Mouse (Mus musculus): ENCODE measurements around the gene Naa80. TPM values are rescaled to one million over a fixed set of nuclear protein-coding genes. Genes with fewer than 3 reads are reported as not detected.

Naa80 gene
- polyA plus RNA-seq, 1 experiment = 11.3 TPM

GRCm38 (mm10) chr9:107631311-107631826, 52.7 kb downstream of the Naa80 start:
- TF ChIP-seq POLR2A (IDR thresholded peaks at IDR 0.05; ENCODE audit: low read depth, low read length) (no peak), CTCF (IDR thresholded peaks at IDR 0.05; ENCODE audit: borderline replicate concordance, insufficient read depth, low read length) (no peak)
- H3K4me3 ChIP-seq (ENCODE audit: insufficient read depth, low read length) = no peak overlapping the region
- peaks cover 21% of the 10 kb centered on the region for H3K4me1 ChIP-seq (ENCODE audit: control insufficient read depth, insufficient read depth, low read length)
- no peak overlapping the region for H3K27ac ChIP-seq (ENCODE audit: insufficient read depth, low read length)

- no peak overlapping the region for H3K4me3 ChIP-seq (ENCODE audit: insufficient read depth, low read length)
- H3K27ac ChIP-seq (ENCODE audit: insufficient read depth, low read length) = no peak overlapping the region
- H3K4me1 ChIP-seq (ENCODE audit: control insufficient read depth, insufficient read depth, low read length) = peaks cover 19% of the 10 kb centered on the region
- TF ChIP-seq CTCF (IDR thresholded peaks at IDR 0.05; ENCODE audit: borderline replicate concordance, insufficient read depth, low read length) (no peak), POLR2A (IDR thresholded peaks at IDR 0.05; ENCODE audit: low read depth, low read length) (no peak)
Observed at GRCm38 (mm10) chr9:107631861-107632260, 53.2 kb downstream of the Naa80 start.

- Histone ChIP-seq H3K4me1 (ENCODE audit: control insufficient read depth, insufficient read depth, low read length) (peaks cover 18% of the 10 kb centered on the region), H3K27ac (ENCODE audit: insufficient read depth, low read length) (peak overlapping the region; percentile 80), H3K4me3 (ENCODE audit: insufficient read depth, low read length) (peak overlapping the region; percentile 96)
- TF ChIP-seq POLR2A (IDR thresholded peaks at IDR 0.05; ENCODE audit: low read depth, low read length) (no peak), CTCF (IDR thresholded peaks at IDR 0.05; ENCODE audit: borderline replicate concordance, insufficient read depth, low read length) (no peak)
Observed at GRCm38 (mm10) chr9:107632478-107632877, 53.8 kb downstream of the Naa80 start.

GRCm38 (mm10) chr9:107633091-107633660, 54.5 kb downstream of the Naa80 start:
- Histone ChIP-seq H3K4me1 (ENCODE audit: control insufficient read depth, insufficient read depth, low read length) (peaks cover 13% of the 10 kb centered on the region), H3K27ac (ENCODE audit: insufficient read depth, low read length) (peak overlapping the region; percentile 80), H3K4me3 (ENCODE audit: insufficient read depth, low read length) (peak overlapping the region; percentile 96)
- TF ChIP-seq POLR2A (IDR thresholded peaks at IDR 0.05; ENCODE audit: low read depth, low read length) = peak; percentile 88
- no peak for TF ChIP-seq CTCF (IDR thresholded peaks at IDR 0.05; ENCODE audit: borderline replicate concordance, insufficient read depth, low read length)

Other genes with a start within 250 kb of the Naa80 start
- gene Hemk1, start 240.5 kb upstream of the Naa80 start, polyA plus RNA-seq (2011; ENCODE audit: insufficient read length, low read depth, missing spikeins) = 10.4 and 14.0 TPM in 2 replicates
- not detected in 2 replicates for gene 6430571L13Rik, start 238.3 kb upstream of the Naa80 start, polyA plus RNA-seq (2011; ENCODE audit: insufficient read length, low read depth, missing spikeins)
- not detected in 2 replicates for gene Cacna2d2, start 179.3 kb upstream of the Naa80 start, polyA plus RNA-seq (2011; ENCODE audit: insufficient read length, low read depth, missing spikeins)
- 21.4 and 26.1 TPM in 2 replicates for gene Tmem115, start 44.9 kb upstream of the Naa80 start, polyA plus RNA-seq (2011; ENCODE audit: insufficient read length, low read depth, missing spikeins)
- gene Cyb561d2, start 36.7 kb upstream of the Naa80 start, polyA plus RNA-seq (2011; ENCODE audit: insufficient read length, low read depth, missing spikeins) = 14.4 and 18.3 TPM in 2 replicates
- gene Nprl2, start 36.7 kb upstream of the Naa80 start, polyA plus RNA-seq (2011; ENCODE audit: insufficient read length, low read depth, missing spikeins) = 16.7 and 18.9 TPM in 2 replicates
- 0.79 TPM in 1 of 2 replicates, not detected in the other for gene Zmynd10, start 31.6 kb upstream of the Naa80 start, polyA plus RNA-seq (2011; ENCODE audit: insufficient read length, low read depth, missing spikeins)
- 72.6 and 86.5 TPM in 2 replicates for gene Rassf1, start 27.3 kb upstream of the Naa80 start, polyA plus RNA-seq (2011; ENCODE audit: insufficient read length, low read depth, missing spikeins)
- gene Tusc2, start 15.6 kb upstream of the Naa80 start, polyA plus RNA-seq (2011; ENCODE audit: insufficient read length, low read depth, missing spikeins) = 14.5 and 15.6 TPM in 2 replicates
- 28.0 and 34.4 TPM in 2 replicates for gene Hyal2, start 10.9 kb upstream of the Naa80 start, polyA plus RNA-seq (2011; ENCODE audit: insufficient read length, low read depth, missing spikeins)
- gene Hyal1, start 2.0 kb upstream of the Naa80 start, polyA plus RNA-seq (2011; ENCODE audit: insufficient read length, low read depth, missing spikeins) = 13.9 and 15.6 TPM in 2 replicates
- gene Hyal3, start 1.9 kb downstream of the Naa80 start, polyA plus RNA-seq (2011; ENCODE audit: insufficient read length, low read depth, missing spikeins) = 0.40 and 0.76 TPM in 2 replicates
- gene Ifrd2, start 8.8 kb downstream of the Naa80 start, polyA plus RNA-seq (2011; ENCODE audit: insufficient read length, low read depth, missing spikeins) = 31.1 and 31.5 TPM in 2 replicates
- gene Sema3b, start 30.3 kb downstream of the Naa80 start, polyA plus RNA-seq (2011; ENCODE audit: insufficient read length, low read depth, missing spikeins) = 9.5 and 16.6 TPM in 2 replicates
- 388 and 402 TPM in 2 replicates for gene Gnai2, start 56.5 kb downstream of the Naa80 start, polyA plus RNA-seq (2011; ENCODE audit: insufficient read length, low read depth, missing spikeins)
- 1.1 TPM in 1 of 2 replicates, not detected in the other for gene Slc38a3, start 90.6 kb downstream of the Naa80 start, polyA plus RNA-seq (2011; ENCODE audit: insufficient read length, low read depth, missing spikeins)
- gene Gnat1, start 100.8 kb downstream of the Naa80 start, polyA plus RNA-seq (2011; ENCODE audit: insufficient read length, low read depth, missing spikeins) = not detected in 2 replicates
- 68.0 and 88.1 TPM in 2 replicates for gene Sema3f, start 131.6 kb downstream of the Naa80 start, polyA plus RNA-seq (2011; ENCODE audit: insufficient read length, low read depth, missing spikeins)
- gene Rbm5, start 192.1 kb downstream of the Naa80 start, polyA plus RNA-seq (2011; ENCODE audit: insufficient read length, low read depth, missing spikeins) = 199 and 248 TPM in 2 replicates

Data from embryonic fibroblast, embryonic 13.5 days (primary cell).